In genomic region chr1:66871591-66871990, GRCm38 (mm10) we compare ENCODE assay signal across 10 mouse cellular contexts. TPM values are rescaled to one million over a fixed set of nuclear protein-coding genes. Genes with fewer than 3 reads are reported as not detected.
DNase-seq lines count a peak whose midpoint lies in the region; ATAC-seq and TF ChIP-seq lines count a peak whose summit lies in the region.
"Had no signal": no experiment of that assay in that cellular context is flagged by ENCODE, and none has a peak within 500 bp of the region (broad histone marks: within the 10 kb centered on the region; RNA-seq: fewer than 3 reads in every experiment).

No protein-coding gene starts in this region.

- 36% methylated on average over 7 of the region's 7 CpGs for WGBS in hindbrain, postnatal 0 days
- 77% methylated on average over 7 of the region's 7 CpGs for WGBS in hindbrain, embryonic 12.5 days

- H3K36me3 ChIP-seq in hindbrain, postnatal 0 days (ENCODE audit: insufficient read depth, low read length), result no peaks in the 10 kb centered on the region
- no peaks in the 10 kb centered on the region for H3K36me3 ChIP-seq in hindbrain, embryonic 12.5 days
- H3K36me3 ChIP-seq: G1E; liver, embryonic 13.5 days had no signal

- no peak overlapping the region for H3K4me3 ChIP-seq in hindbrain, postnatal 0 days (ENCODE audit: low read length)
- no peak overlapping the region for H3K4me3 ChIP-seq in hindbrain, embryonic 12.5 days
- H3K4me3 ChIP-seq: liver, embryonic 13.5 days had no signal

- H3K4me2 ChIP-seq in hindbrain, postnatal 0 days (ENCODE audit: low read depth, low read length), result no peak overlapping the region
- H3K4me2 ChIP-seq in hindbrain, embryonic 12.5 days (replicated peaks), result no peak overlapping the region
- H3K4me2 ChIP-seq: liver, embryonic 13.5 days had no signal

- no peak overlapping the region for H3K27ac ChIP-seq in hindbrain, postnatal 0 days
- no peak overlapping the region for H3K27ac ChIP-seq in hindbrain, embryonic 12.5 days
- H3K27ac ChIP-seq: liver, embryonic 13.5 days had no signal

- no peak overlapping the region for H3K9ac ChIP-seq in hindbrain, postnatal 0 days (replicated peaks; ENCODE audit: low read length)
- no peak overlapping the region for H3K9ac ChIP-seq in hindbrain, embryonic 12.5 days
- H3K9ac ChIP-seq: liver, embryonic 13.5 days had no signal

- H3K4me1 ChIP-seq in hindbrain, postnatal 0 days (ENCODE audit: insufficient read depth, low read length), result no peaks in the 10 kb centered on the region
- H3K4me1 ChIP-seq in hindbrain, embryonic 12.5 days, result no peaks in the 10 kb centered on the region
- H3K4me1 ChIP-seq: liver, embryonic 13.5 days had no signal

- H3K9me3 ChIP-seq in hindbrain, postnatal 0 days (ENCODE audit: low read length), result no peaks in the 10 kb centered on the region
- no peaks in the 10 kb centered on the region for H3K9me3 ChIP-seq in hindbrain, embryonic 12.5 days (replicated peaks)
- H3K9me3 ChIP-seq: G1E; liver, embryonic 13.5 days had no signal

- no peak for ATAC-seq in hindbrain, postnatal 0 days
- no peak for ATAC-seq in hindbrain, embryonic 12.5 days (ENCODE audit: low FRiP score)

- no peaks in the 10 kb centered on the region for H3K27me3 ChIP-seq in hindbrain, postnatal 0 days (ENCODE audit: insufficient read depth, low read length)
- H3K27me3 ChIP-seq in hindbrain, embryonic 12.5 days, result no peaks in the 10 kb centered on the region
- H3K27me3 ChIP-seq: liver, embryonic 13.5 days had no signal

- DNase-seq in hindbrain, postnatal 0 days (ENCODE audit: low spot score), result peak; percentile 74
- peak; percentile 28 for DNase-seq in NIH3T3 (ENCODE audit: low read depth)
- DNase-seq in brain, adult 2 months (ENCODE audit: low read depth, low spot score), result peak; percentile 29
- DNase-seq in heart, postnatal 4 days, result peak; percentile 81
- no peak for DNase-seq in thymus, postnatal 36 days
- no peak for DNase-seq in thymus, postnatal 25 days
- no peak for DNase-seq in thymus, postnatal 14 days
- DNase-seq: liver, embryonic 13.5 days had no signal

- TF ChIP-seq CTCF in hindbrain, postnatal 0 days (IDR thresholded peaks at IDR 0.05; ENCODE audit: low read depth), result no peak

RNA-seq across cellular contexts. Expression of gene Acadl, which starts 8.5 kb away (rescaled TPM):
- total RNA-seq in hindbrain, postnatal 0 days (2014; rRNA removed), result 7.5 and 7.8 TPM in 2 replicates
- polyA plus RNA-seq in hindbrain, postnatal 0 days (2015; fragmentation: Nextera tagmentation; extraction: Ambion mirVana), result 96.9 and 111 TPM in 2 replicates
- polyA plus RNA-seq in hindbrain, embryonic 12.5 days (2016; fragmentation: Nextera tagmentation; extraction: Ambion mirVana), result 61.0 and 67.3 TPM in 2 replicates
- total RNA-seq in heart, postnatal 4 days (2021), result 1,000 to 10,000 TPM; 1,242 to 1,246 TPM

RNA-seq across cellular contexts. Expression of gene Kansl1l, which starts 54.2 kb away (rescaled TPM):
- total RNA-seq in hindbrain, postnatal 0 days (2014; rRNA removed), result 16.4 and 19.3 TPM in 2 replicates
- 10.1 and 10.6 TPM in 2 replicates for polyA plus RNA-seq in hindbrain, postnatal 0 days (2015; fragmentation: Nextera tagmentation; extraction: Ambion mirVana)
- 23.3 and 26.2 TPM in 2 replicates for polyA plus RNA-seq in hindbrain, embryonic 12.5 days (2016; fragmentation: Nextera tagmentation; extraction: Ambion mirVana)
- 10 to 100 TPM; 16.7 to 19.1 TPM for total RNA-seq in heart, postnatal 4 days (2021)

Comparison
In these comparisons a context has a peak if more than half of its experiments do, and no peak if none do; other contexts are left out.
1. DNase-seq: peak in hindbrain, postnatal 0 days (single experiment), NIH3T3 (single experiment), brain, adult 2 months (single experiment) and heart, postnatal 4 days (single experiment); none in thymus, postnatal 36 days (0 of 2), thymus, postnatal 25 days (single experiment) and thymus, postnatal 14 days (single experiment).
2. RNA of gene Acadl, which starts 8.5 kb away (total RNA-seq): 1,242 to 1,246 TPM in heart, postnatal 4 days; 7.5 to 7.8 TPM in hindbrain, postnatal 0 days; every median in the first group is over 100 times any median in the second.